Mouse (Mus musculus) liver, embryonic 14.5 days (tissue): ENCODE measurements around the gene Gm11938.

Source experiments
- CTCF ChIP-seq: IDR thresholded peaks from 2 replicates; pipeline ENCODE4 v1.5.1; 2016; ENCODE audit warnings: antibody characterized with exemption, low read depth, control low read depth
- EP300 ChIP-seq: IDR thresholded peaks from 2 replicates; pipeline ENCODE4 v1.6.1; 2016; ENCODE audit warnings: antibody characterized with exemption, low read depth

GRCm38 (mm10) chr11:99628138-99628537 is 25.0 kb upstream of the Gm11938 start, which contains the start of gene Krtap4-1:
- TF ChIP-seq EP300: no peak
- TF ChIP-seq CTCF: no peak
